In the genomic region with DNA sequence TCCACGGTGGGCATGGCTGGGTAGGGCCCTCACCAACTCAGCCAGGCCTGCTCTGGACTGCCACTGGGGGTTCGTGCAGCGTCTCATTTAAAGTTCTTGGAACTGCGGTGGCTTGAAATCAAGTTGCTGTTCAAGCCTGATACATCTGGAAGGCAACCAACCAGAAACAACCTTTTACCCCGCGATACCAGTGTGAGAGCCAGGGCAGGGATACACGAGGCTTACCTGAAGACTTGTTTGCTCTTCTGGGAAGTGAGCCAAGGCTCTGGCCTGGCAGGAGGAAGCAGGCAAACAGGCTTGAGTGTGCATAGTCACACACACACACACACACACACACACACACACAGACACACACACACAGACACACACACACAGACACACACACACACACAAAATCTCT, we compare ENCODE assay signal across 15 mouse cellular contexts. TPM values are rescaled to one million over a fixed set of nuclear protein-coding genes. Genes with fewer than 3 reads are reported as not detected.
DNase-seq lines count a peak whose midpoint lies in the region; ATAC-seq and TF ChIP-seq lines count a peak whose summit lies in the region.
"Had no signal": no experiment of that assay in that cellular context is flagged by ENCODE, and none has a peak within 500 bp of the region (broad histone marks: within the 10 kb centered on the region; RNA-seq: fewer than 3 reads in every experiment).

Slc22a1 (minus strand) TSS at position 184 of the 400 bp plus-strand sequence.

- peaks cover 6% of the 10 kb centered on the region for H3K36me3 ChIP-seq in heart, embryonic 14.5 days (ENCODE audit: control insufficient read depth, insufficient read depth, low read length)
- peaks cover 8% of the 10 kb centered on the region for H3K36me3 ChIP-seq in kidney, embryonic 15.5 days
- peaks cover 3% of the 10 kb centered on the region; the same call in 1 of the 2 replicates for H3K36me3 ChIP-seq in lung, embryonic 16.5 days (ENCODE audit: control insufficient read depth, insufficient read depth, low read length)
- no peaks in the 10 kb centered on the region for H3K36me3 ChIP-seq in thymus, adult 2 months (ENCODE audit: control insufficient read depth, insufficient read depth, low read length)
- H3K36me3 ChIP-seq: forebrain, embryonic 15.5 days had no signal

- H3K27me3 ChIP-seq in heart, embryonic 14.5 days (ENCODE audit: control insufficient read depth, insufficient read depth, low read length) = no peaks in the 10 kb centered on the region
- no peaks in the 10 kb centered on the region for H3K27me3 ChIP-seq in kidney, embryonic 15.5 days
- H3K27me3 ChIP-seq in lung, embryonic 16.5 days (ENCODE audit: control insufficient read depth, insufficient read depth, low read depth, low read length) = no peaks in the 10 kb centered on the region
- no peaks in the 10 kb centered on the region for H3K27me3 ChIP-seq in thymus, adult 2 months (ENCODE audit: control insufficient read depth, insufficient read depth, low read length)
- H3K27me3 ChIP-seq: embryonic facial prominence, embryonic 12.5 days; forebrain, embryonic 15.5 days; intestine, embryonic 15.5 days had no signal

- no peak within 1 kb of the TSS for H3K4me3 ChIP-seq in heart, embryonic 14.5 days (ENCODE audit: control insufficient read depth in 1 of 2, insufficient read depth in 1 of 2, low read depth in 1 of 2, low read length in 2 of 2)
- no peak within 1 kb of the TSS for H3K4me3 ChIP-seq in kidney, embryonic 15.5 days (replicated peaks)
- no peak within 1 kb of the TSS for H3K4me3 ChIP-seq in lung, embryonic 16.5 days (ENCODE audit: low read length)
- no peak within 1 kb of the TSS for H3K4me3 ChIP-seq in thymus, adult 2 months (ENCODE audit: control insufficient read depth, insufficient read depth, low read length)
- H3K4me3 ChIP-seq: embryonic facial prominence, embryonic 12.5 days; forebrain, embryonic 15.5 days; intestine, embryonic 15.5 days had no signal

- TF ChIP-seq POLR2A in thymus, adult 2 months (IDR thresholded peaks at IDR 0.05; ENCODE audit: control insufficient read depth, extremely low read depth, insufficient read depth, low read length, poor library complexity) = no peak

- no peak for ATAC-seq in heart, embryonic 14.5 days (ENCODE audit: insufficient number of reproducible peaks, insufficient read depth, low FRiP score, low read depth)
- ATAC-seq in kidney, embryonic 15.5 days (replicated peaks; ENCODE audit: low FRiP score) = no peak
- peak; percentile 81 for ATAC-seq in lung, embryonic 16.5 days (ENCODE audit: low read depth)
- ATAC-seq: forebrain, embryonic 15.5 days; intestine, embryonic 15.5 days had no signal

- H3K4me1 ChIP-seq in heart, embryonic 14.5 days (ENCODE audit: control insufficient read depth in 2 of 2, insufficient read depth in 2 of 2, low read length in 2 of 2) = no peaks in the 10 kb centered on the region
- H3K4me1 ChIP-seq in kidney, embryonic 15.5 days = peaks cover 3% of the 10 kb centered on the region; the same call in 1 of the 2 replicates
- no peaks in the 10 kb centered on the region for H3K4me1 ChIP-seq in lung, embryonic 16.5 days (replicated peaks; ENCODE audit: control insufficient read depth, insufficient read depth, low read length)
- peaks cover 6% of the 10 kb centered on the region for H3K4me1 ChIP-seq in thymus, adult 2 months (replicated peaks; ENCODE audit: control insufficient read depth, insufficient read depth, low read length)
- H3K4me1 ChIP-seq: forebrain, embryonic 15.5 days had no signal

- no peak for TF ChIP-seq CTCF in thymus, adult 2 months (IDR thresholded peaks at IDR 0.05; ENCODE audit: borderline replicate concordance, control insufficient read depth, extremely low read depth, insufficient read depth, low read length, poor library complexity)

- no peaks in the 10 kb centered on the region for H3K9me3 ChIP-seq in heart, embryonic 14.5 days (ENCODE audit: control insufficient read depth, low read length)
- no peaks in the 10 kb centered on the region; the same call in 1 of the 2 replicates for H3K9me3 ChIP-seq in kidney, embryonic 15.5 days (replicated peaks)
- no peaks in the 10 kb centered on the region for H3K9me3 ChIP-seq in lung, embryonic 16.5 days (ENCODE audit: control insufficient read depth, low read length)
- H3K9me3 ChIP-seq: embryonic facial prominence, embryonic 12.5 days; forebrain, embryonic 15.5 days; intestine, embryonic 15.5 days had no signal

- H3K27ac ChIP-seq in heart, embryonic 14.5 days (replicated peaks in 1 of 2; ENCODE audit: control insufficient read depth in 1 of 2, insufficient read depth in 1 of 2, low read depth in 2 of 2, low read length in 2 of 2) = no peak within 1 kb of the TSS
- peak within 1 kb of the TSS; percentile 56 for H3K27ac ChIP-seq in kidney, embryonic 15.5 days
- H3K27ac ChIP-seq in lung, embryonic 16.5 days (ENCODE audit: low read length) = peak within 1 kb of the TSS; percentile 43; the same call in 1 of the 2 replicates
- H3K27ac ChIP-seq in thymus, adult 2 months (ENCODE audit: control insufficient read depth, insufficient read depth, low read length) = no peak within 1 kb of the TSS
- H3K27ac ChIP-seq: embryonic facial prominence, embryonic 12.5 days; forebrain, embryonic 15.5 days; intestine, embryonic 15.5 days had no signal

- no peak within 1 kb of the TSS for H3K9ac ChIP-seq in heart, embryonic 14.5 days (ENCODE audit: low read length)
- H3K9ac ChIP-seq in kidney, embryonic 15.5 days = no peak within 1 kb of the TSS
- no peak within 1 kb of the TSS for H3K9ac ChIP-seq in lung, embryonic 16.5 days (ENCODE audit: low read length)
- H3K9ac ChIP-seq: embryonic facial prominence, embryonic 12.5 days; forebrain, embryonic 15.5 days; intestine, embryonic 15.5 days had no signal

- WGBS in heart, embryonic 14.5 days = 78% methylated on average over 7 of the region's 7 CpGs
- 76% methylated on average over 7 of the region's 7 CpGs for WGBS in kidney, embryonic 15.5 days
- WGBS in lung, embryonic 16.5 days = 50% methylated on average over 7 of the region's 7 CpGs
- 84% methylated on average over 7 of the region's 7 CpGs for WGBS in thymus, adult 2 months

- no peak for DNase-seq in heart, adult 9 months (ENCODE audit: low spot score in 2 of 2)
- DNase-seq in fat pad, adult 2 months (ENCODE audit: extremely low read depth, low read depth, low spot score) = peak; percentile 59
- no peak for DNase-seq in frontal cortex, postnatal 25 days (ENCODE audit: low spot score in 2 of 2)
- no peak for DNase-seq in thymus, adult 2 months
- DNase-seq in ovary, postnatal 10 days (ENCODE audit: low spot score) = no peak
- DNase-seq: adrenal gland, adult 8-10 months; cerebellum, adult 18-20 months had no signal

- H3K4me2 ChIP-seq in heart, embryonic 14.5 days (ENCODE audit: low read length) = no peak within 1 kb of the TSS
- H3K4me2 ChIP-seq in kidney, embryonic 15.5 days = no peak within 1 kb of the TSS
- H3K4me2 ChIP-seq in lung, embryonic 16.5 days (ENCODE audit: low read depth, low read length) = no peak within 1 kb of the TSS
- H3K4me2 ChIP-seq: embryonic facial prominence, embryonic 12.5 days; forebrain, embryonic 15.5 days; intestine, embryonic 15.5 days had no signal

RNA-seq across cellular contexts. Expression of gene Slc22a1, which starts in this region (rescaled TPM):
- polyA plus RNA-seq in heart, embryonic 14.5 days (2014; fragmentation: Nextera tagmentation; extraction: Ambion mirVana) = 28.7 and 42.4 TPM in 2 replicates
- 6.8 and 6.9 TPM in 2 replicates for polyA plus RNA-seq in kidney, embryonic 15.5 days (2015; fragmentation: Nextera tagmentation; extraction: Ambion mirVana)
- polyA plus RNA-seq in lung, embryonic 16.5 days (2015; fragmentation: Nextera tagmentation; extraction: Ambion mirVana) = 9.1 and 12.7 TPM in 2 replicates
- 0.80 and 1.1 TPM in 2 replicates for polyA plus RNA-seq in thymus, adult 2 months (2012; rRNA removed)
- polyA plus RNA-seq: forebrain, embryonic 15.5 days; liver, embryonic 16.5 days; midbrain, postnatal 0 days had no signal

Comparison
In these comparisons a context has a peak if more than half of its experiments do, and no peak if none do; other contexts are left out.
1. H3K27ac ChIP-seq: peak in kidney, embryonic 15.5 days (single experiment) and lung, embryonic 16.5 days (single experiment); none in heart, embryonic 14.5 days (0 of 2) and thymus, adult 2 months (single experiment).